Mouse (Mus musculus): ENCODE data around the gene Fgd2.

Gene Fgd2

GRCm38 (mm10) chr17:29397480-29398433 lies 37.0 kb downstream of the Fgd2 start:
- peak; percentile 63 to 78 for DNase-seq (ENCODE audit: low spot score in 2 of 2)

GRCm38 (mm10) chr17:29398434-29399026 lies 37.8 kb downstream of the Fgd2 start:
- no peak for DNase-seq (ENCODE audit: low spot score in 2 of 2)

DNA sequence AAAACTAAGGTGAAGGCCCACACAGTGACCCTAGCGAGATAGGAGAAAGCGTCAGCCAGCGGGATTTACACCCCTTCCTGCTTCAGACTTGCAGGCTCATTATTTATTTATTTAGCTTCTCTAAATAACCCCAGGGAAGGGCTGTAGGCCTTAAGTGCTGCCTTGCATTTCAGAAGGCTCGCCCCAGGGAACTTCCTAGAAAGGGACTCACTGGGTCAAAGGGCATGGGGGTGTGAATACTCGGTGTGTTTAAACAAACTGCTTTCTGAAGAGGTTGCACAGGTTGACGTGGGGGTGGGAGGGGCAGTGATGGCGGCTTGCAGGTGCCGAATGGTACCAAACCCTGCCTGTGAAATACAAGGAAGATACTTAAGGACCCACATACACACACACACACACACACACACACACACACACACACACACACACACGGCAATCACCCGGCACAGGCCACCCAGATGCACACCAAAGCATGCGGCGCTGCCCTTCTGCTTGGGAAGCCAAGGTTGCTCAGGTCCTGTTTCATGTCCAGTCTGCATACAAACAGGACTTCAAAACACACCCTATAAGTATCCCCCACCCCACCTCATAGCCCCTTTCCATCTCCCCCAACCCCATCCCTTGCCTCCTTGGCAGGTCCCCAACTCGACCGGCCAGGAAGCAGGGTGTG lies 38.7 kb downstream of the Fgd2 start:
- peak in 1 of 2 experiments; percentile 23 for DNase-seq (ENCODE audit: low spot score in 2 of 2)

GRCm38 (mm10) chr17:29400044-29400443 lies 39.3 kb downstream of the Fgd2 start:
- DNase-seq (ENCODE audit: low spot score in 2 of 2): no peak

- DNase-seq (ENCODE audit: low spot score in 2 of 2): no peak
These were observed 41.1 kb downstream of the Fgd2 start for GRCm38 (mm10) chr17:29401741-29402268.

DNA sequence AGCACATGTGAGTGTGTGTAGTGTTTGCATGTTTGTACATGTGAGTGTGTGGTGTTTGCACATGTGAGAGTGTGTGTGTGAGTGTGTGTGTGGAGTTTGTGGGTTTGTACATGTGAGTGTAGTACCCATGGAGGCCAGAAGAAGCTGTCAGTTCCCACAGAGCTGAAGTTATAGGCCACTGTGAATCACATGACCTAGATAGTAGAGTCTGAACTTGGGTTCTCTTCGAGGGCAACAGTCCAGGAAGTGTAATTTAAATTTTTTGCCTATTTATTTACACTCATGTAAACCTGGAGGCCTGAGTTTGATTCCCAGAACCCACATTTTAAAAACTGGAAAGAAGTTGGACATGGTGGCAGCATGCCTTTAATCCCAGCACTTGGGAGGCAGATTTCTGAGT lies 42.5 kb downstream of the Fgd2 start:
- no peak for DNase-seq (ENCODE audit: low spot score in 2 of 2)

GRCm38 (mm10) chr17:29405501-29405900 lies 44.8 kb downstream of the Fgd2 start:
- no peak for DNase-seq (ENCODE audit: low spot score in 2 of 2)

DNA sequence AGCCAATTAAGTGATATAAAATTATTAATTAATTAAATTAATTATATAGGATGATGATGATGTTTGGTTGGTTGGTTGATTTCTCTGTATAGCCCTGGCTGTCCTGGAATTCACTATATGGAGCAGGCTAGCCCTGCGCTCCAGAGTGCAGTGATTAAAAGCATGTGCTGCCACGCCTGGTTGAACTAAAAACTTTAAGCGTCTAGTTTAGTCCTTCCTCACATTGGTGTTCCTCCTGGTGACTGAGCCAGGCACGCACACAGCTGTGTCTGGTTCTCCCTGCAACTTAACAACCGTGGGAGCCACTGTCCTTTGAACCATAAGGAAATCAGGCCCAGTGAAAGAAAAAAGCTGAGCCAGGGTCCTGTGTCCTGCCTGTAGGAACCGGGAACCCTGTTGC lies 45.4 kb downstream of the Fgd2 start:
- DNase-seq (ENCODE audit: low spot score in 2 of 2): no peak

GRCm38 (mm10) chr17:29407405-29407804 lies 46.7 kb downstream of the Fgd2 start:
- no peak for DNase-seq (ENCODE audit: low spot score in 2 of 2)

DNA sequence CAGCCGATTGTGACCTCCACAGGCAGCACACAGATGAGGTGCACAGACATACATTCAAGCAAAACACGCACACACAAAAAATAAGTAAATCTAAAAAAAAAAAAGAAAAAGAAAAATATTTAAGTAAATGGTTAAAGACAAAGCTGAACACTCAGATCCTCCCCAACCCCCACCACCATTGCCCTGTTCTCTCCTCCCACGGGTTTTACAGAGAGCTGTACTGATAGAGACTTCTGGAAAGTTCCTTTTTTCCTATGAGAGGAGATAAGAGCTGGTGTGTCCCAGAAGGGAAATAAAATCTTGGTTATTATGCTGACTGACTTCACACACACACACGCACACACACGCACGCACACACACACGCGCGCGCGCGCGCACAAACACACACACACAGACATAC lies 47.6 kb downstream of the Fgd2 start:
- DNase-seq (ENCODE audit: low spot score in 2 of 2): no peak

- peak in 1 of 2 experiments; percentile 44 for DNase-seq (ENCODE audit: low spot score in 2 of 2)
These were observed 49.2 kb downstream of the Fgd2 start for GRCm38 (mm10) chr17:29409800-29410343.

DNA sequence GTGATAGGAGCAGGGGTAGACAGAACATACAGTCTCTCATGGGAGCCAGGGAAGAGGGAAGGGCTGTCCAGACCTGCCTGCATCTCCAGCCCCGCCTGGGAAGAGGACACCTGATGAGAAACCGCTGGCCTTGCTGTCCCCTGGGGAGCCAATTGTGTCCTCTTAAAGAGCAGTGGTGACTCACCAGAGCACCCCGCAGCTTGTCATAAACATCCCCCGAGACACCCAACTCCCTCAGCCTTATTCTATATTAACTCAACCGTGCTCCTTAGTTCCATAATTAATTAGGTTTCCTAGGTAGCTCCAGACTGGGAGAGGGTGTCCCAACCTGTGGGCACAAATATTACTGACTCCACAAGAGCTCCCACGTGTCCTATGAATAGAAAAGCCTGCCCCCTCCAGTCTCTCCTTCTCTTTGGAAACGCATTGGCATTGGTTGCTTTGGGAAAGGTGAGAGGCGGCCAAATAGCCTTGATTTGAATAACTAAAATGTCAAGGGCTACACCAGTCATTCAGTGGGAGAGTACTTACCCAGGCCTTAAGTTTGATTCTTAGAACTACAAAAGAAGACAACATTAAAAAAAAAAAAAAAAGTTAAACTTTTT lies 51.2 kb downstream of the Fgd2 start:
- no peak for DNase-seq (ENCODE audit: low spot score in 2 of 2)

DNA sequence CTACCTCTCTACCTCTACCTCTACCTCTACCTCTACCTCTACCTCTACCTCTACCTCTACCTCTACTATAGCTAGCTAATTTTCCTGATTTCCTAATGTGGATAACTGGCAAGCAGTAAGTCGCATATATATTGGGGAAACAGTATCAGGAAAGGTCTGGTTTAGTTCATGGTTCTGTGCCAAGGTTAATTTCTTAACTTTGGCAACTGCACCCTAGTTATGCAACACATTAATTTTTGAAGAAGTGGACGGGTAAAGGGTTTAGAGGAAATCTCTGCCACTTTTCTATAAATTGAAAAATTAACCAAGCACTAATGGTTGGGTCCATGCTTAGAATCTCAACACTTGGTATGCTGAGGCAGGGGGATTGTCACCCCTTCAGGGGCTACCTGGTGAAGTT lies 53.9 kb downstream of the Fgd2 start:
- no peak for DNase-seq (ENCODE audit: low spot score in 2 of 2)

DNA sequence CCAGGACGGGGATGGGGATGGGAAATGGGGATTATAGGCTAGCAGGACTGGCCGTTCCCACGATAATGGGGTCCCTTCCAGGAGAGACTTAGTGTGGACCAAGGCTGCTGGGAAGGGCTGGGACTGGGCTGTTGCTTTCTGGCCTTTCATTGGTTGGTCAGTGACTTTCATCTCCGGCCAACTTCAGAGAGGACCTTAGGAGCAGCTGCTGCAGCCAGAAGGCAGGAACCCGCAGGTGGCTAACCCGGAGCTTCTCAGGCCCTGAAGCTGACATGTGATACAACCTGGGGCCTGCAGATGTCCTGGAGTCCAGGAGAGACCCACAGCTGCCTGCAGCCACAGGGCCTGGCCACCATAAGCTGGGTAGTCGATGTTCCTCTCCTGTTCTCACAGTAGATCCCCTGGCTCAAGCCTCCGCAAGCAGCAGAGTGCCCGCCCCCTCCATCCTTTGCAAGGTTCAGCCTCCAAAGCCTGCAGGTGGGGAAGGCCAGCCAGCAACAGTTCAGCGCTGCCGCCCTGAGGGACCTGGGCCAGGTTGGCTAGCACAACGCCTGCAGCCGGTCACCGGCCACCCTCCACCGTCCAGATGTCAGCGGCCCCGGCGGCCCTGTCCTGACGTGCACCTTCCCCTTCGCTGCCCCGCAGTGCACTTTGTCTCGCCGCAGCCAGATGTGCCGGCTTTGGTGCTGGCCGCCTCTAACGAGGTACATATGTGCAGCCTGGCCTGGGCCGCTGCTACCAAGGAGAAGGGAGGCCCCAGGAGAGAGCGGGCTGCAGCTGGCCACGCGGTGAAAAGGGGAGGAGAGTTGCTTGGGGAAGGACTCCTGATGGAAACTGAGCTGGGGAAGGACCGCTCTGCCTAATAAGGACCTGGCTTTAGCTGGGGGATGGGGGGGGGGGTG lies 55.3 kb downstream of the Fgd2 start:
- no peak for DNase-seq (ENCODE audit: low spot score in 2 of 2)

GRCm38 (mm10) chr17:29416757-29417156 lies 56.0 kb downstream of the Fgd2 start:
- no peak for DNase-seq (ENCODE audit: low spot score in 2 of 2)

DNA sequence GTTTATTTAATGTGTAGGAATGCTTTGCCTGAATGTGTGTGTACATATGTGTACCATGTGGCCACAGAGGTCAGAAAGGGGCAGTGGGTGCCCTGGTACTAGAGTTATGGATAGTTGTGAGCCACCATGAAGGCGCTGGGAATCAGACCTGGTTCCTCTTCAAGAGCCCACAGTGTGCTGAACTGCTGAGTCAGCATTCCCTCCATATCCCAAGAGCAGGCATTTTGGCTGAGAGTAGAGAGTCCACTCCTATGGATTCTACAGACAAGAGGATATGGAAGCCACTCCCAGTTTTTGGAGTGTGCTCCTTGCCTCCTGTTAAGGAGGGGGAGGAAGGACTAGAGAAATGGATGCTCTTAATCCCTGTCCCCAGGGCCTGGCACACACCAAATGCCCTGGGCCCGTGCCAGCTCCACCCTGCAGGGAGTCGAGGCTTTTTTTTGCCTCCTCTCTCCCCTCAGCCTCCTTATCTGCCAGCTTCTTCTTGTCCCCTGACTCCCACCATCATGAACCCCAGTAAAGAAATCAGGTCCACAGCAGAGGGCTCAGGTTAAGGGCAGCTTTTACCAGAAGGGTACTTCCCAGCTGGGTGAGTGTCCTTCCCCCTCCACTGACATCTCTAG lies 58.2 kb downstream of the Fgd2 start:
- DNase-seq (ENCODE audit: low spot score in 2 of 2): peak; percentile 56 to 77

DNA sequence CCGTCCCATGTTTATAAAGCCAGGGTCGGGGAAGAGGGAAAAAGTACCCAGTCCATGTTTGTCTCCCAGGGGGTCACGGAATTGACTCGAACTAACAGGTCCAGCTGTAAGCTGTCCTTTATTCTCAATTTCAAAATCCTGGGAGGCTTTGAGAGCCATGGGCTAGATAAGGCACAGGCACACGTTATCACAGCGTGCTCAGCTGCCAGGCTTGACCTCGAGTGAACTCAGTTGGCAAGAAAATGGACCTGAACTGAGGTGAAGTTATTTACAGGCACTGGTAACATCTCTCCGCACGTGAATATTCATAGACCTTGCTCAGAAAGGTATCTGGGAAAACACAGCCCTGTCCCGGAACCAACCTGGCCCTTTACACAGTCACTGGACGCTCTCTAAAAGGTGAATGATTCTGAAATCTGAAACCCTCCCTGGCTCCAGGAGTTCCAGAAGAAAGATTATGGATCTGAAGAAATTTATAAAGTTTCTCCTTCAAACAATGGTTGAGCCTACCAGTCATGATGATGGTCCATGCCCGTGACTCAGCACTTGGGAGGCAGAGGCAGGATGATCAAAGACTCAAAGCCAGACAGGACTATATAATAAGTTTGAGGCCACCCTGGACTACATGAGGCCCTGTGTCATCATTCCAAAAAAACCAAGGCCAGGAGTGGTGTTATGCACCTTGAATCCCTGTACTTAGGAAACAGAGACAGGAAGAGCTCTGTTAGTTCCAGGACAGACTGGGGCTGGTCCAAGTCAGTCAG lies 59.4 kb downstream of the Fgd2 start:
- peak; percentile 49 to 67 for DNase-seq (ENCODE audit: low spot score in 2 of 2)

GRCm38 (mm10) chr17:29421319-29421718 lies 60.6 kb downstream of the Fgd2 start:
- DNase-seq (ENCODE audit: low spot score in 2 of 2): no peak

DNA sequence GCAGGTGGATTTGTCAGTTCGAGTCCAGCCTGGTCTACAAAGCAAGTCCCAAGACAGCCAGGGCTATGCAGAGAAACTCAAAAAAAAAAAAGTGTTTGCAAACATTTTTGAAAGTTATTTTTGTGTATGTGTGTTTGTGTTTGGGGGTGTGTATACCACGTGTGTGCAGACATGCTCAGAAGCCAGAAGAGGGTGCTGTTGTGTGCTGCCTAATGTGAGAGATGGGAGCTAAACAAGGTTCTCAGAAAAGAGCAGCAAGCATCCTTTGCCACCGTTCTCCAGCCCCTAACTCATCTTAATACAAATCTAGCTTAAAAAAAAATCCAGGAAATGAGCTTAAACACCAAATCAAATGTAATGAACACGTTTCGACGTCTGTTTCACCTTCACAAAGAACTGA lies 61.6 kb downstream of the Fgd2 start:
- no peak for DNase-seq (ENCODE audit: low spot score in 2 of 2)

Data from spleen, postnatal 10 days (tissue).